Mouse (Mus musculus) hindbrain, embryonic 12.5 days (tissue): ENCODE measurements around the gene Plcb1. TPM values are rescaled to one million over a fixed set of nuclear protein-coding genes. Genes with fewer than 3 reads are reported as not detected.
A peak's percentile ranks its signal among the peaks of the same experiment; 100 is the strongest.

Experiments used
- ATAC-seq: fragments of 200-750 bp; cut with Nextera tagmentation; 2 replicates; pipeline ENCODE4 v1.8.0; 2017; ENCODE audit warnings: moderate TSS enrichment; ENCODE audit not compliant: low FRiP score
- H3K27ac ChIP-seq: fragments of 300-500 bp; sonication (generic); 2 replicates; pipeline ENCODE4 v1.5.1; 2016; ENCODE audit warnings: mild to moderate bottlenecking
- H3K27me3 ChIP-seq: fragments of 300-500 bp; sonication (generic); 2 replicates; pipeline ENCODE4 v1.6.1; 2016; ENCODE audit warnings: mild to moderate bottlenecking
- H3K36me3 ChIP-seq: fragments of 300-500 bp; sonication (generic); 2 replicates; pipeline ENCODE4 v1.6.1; 2016; ENCODE audit warnings: mild to moderate bottlenecking
- H3K4me1 ChIP-seq: fragments of 300-500 bp; sonication (generic); 2 replicates; pipeline ENCODE4 v1.6.1; 2016
- H3K4me2 ChIP-seq: fragments of 300-500 bp; sonication (generic); replicated peaks from 2 replicates; pipeline ENCODE4 v1.6.1; 2016; ENCODE audit warnings: mild to moderate bottlenecking
- H3K4me3 ChIP-seq: fragments of 300-500 bp; sonication (generic); 2 replicates; pipeline ENCODE4 v1.5.1; 2016; ENCODE audit warnings: mild to moderate bottlenecking
- H3K9ac ChIP-seq: fragments of 300-500 bp; sonication (generic); 2 replicates; pipeline ENCODE4 v1.6.1; 2016; ENCODE audit warnings: mild to moderate bottlenecking, moderate library complexity
- H3K9me3 ChIP-seq: fragments of 300-500 bp; sonication (generic); replicated peaks from 2 replicates; pipeline ENCODE4 v1.6.1; 2016; ENCODE audit warnings: mild to moderate bottlenecking
- WGBS: fragments of 180-500 bp; shearing (Covaris S2); methylation state at CpG from one replicate; pipeline ENCODE4 v1.1.7; 2016; 5-methylcytosine and 5-hydroxymethylcytosine counted together
- polyA plus RNA-seq: library from polyadenylated mRNA; unstranded; fragments of >200 nt; fragmentation: Nextera tagmentation; extraction: Ambion mirVana; gene quantifications from 2 replicates; pipeline ENCODE4 v1.2.1, GENCODE M21; 2016

Gene Plcb1
- polyA plus RNA-seq, 1 experiment from 2014 or later, result 20.6 TPM

DNA sequence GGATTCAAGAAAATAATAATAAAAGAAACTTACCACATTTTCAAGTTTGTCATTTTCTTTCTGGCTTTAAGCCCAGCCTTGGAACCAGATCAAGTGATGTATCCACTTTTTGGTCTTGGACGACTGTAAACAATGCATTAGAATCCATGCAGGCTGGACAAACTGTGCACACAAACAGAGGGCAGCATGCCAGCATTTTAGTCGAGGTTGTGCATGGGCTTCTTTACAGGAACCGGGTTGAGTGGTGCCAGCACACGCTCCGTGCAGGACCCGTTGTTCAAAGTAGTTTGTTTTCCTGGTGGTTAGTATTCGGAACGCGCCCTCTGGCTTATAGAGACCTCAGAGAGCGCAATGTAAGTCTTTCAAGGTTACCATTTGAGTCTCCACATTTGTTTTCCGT, 30.5 kb downstream of the Plcb1 start:
- 88% methylated on average over 11 of the region's 11 CpGs for WGBS
- ATAC-seq, result no peak
- Histone ChIP-seq H3K36me3 (no peaks in the 10 kb centered on the region), H3K27me3 (no peaks in the 10 kb centered on the region), H3K9me3 (no peaks in the 10 kb centered on the region), H3K27ac (no peak overlapping the region), H3K4me2 (no peak overlapping the region), H3K9ac (no peak overlapping the region), H3K4me1 (no peaks in the 10 kb centered on the region), H3K4me3 (no peak overlapping the region)

DNA sequence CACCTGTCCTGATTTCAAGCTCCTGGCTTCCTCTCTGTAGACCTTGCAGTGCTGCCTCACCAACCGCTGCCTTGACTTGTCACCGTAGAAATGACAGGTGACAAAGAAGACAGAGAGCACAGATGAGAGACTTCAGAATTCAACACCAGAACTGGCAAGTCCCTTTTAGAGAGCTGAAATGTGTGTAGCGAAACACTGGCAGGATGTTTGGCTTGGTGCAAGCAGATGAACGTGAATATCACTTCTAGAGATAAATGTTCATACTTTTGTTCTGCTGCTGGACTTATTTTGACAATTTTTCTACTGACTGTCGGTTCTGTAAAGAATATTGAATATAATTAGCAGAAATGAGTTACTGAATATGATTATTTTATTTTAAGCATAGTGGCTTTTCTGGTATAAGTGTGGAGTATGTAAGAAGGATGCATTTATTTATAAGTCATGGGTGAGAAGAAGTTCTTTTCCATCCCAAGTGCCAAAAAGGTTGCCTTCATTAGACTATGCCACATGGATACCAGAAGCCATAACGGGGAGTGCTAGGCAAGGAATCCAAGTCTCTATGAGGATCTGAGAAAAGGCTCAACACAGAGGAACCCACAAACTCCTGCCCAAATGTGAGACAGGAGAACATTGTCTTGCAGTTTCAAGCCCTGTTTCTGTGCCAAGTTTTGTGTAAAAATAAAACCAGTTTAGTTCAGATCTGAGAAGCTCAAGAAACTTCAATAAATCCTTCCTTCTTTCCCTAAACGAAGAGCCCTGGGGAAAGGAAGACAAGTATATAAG, 31.4 kb downstream of the Plcb1 start:
- H3K4me3 ChIP-seq, result no peak overlapping the region
- H3K36me3 ChIP-seq, result no peaks in the 10 kb centered on the region
- WGBS, result 87% methylated on average over 7 of the region's 7 CpGs
- H3K9me3 ChIP-seq, result no peaks in the 10 kb centered on the region
- ATAC-seq, result no peak
- no peaks in the 10 kb centered on the region for H3K4me1 ChIP-seq
- H3K4me2 ChIP-seq, result no peak overlapping the region
- H3K9ac ChIP-seq, result no peak overlapping the region
- no peaks in the 10 kb centered on the region for H3K27me3 ChIP-seq
- H3K27ac ChIP-seq, result no peak overlapping the region

DNA sequence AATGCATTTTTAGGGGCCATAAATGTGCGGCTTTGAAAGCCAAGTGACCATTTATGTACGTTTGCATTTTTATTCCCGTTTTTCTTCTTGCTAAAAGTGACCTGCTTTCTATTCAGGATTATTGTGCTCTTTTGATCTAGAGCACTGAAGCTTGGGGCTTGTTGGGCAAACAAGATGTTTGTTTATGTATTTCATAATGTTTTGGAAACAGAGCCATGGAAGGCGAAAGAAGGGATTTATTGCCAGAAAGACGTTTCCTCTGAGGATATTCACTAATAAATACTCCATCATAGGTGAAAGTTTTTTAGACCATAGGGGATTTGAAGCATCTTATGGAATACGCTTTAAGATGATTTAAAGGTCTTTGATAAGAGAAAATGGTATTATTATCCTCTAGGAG, 35.3 kb downstream of the Plcb1 start:
- Histone ChIP-seq H3K4me3 (no peak overlapping the region), H3K36me3 (no peaks in the 10 kb centered on the region), H3K27ac (no peak overlapping the region), H3K9ac (no peak overlapping the region), H3K4me1 (peaks cover 8% of the 10 kb centered on the region), H3K4me2 (no peak overlapping the region), H3K27me3 (no peaks in the 10 kb centered on the region), H3K9me3 (no peaks in the 10 kb centered on the region)
- ATAC-seq, result no peak
- WGBS, result 80% methylated on average over 6 of the region's 6 CpGs

GRCm38 (mm10) chr2:134825645-134826044, 39.8 kb downstream of the Plcb1 start:
- no peaks in the 10 kb centered on the region for H3K27me3 ChIP-seq
- no peak overlapping the region for H3K4me2 ChIP-seq
- no peak overlapping the region for H3K27ac ChIP-seq
- no peak overlapping the region for H3K9ac ChIP-seq
- WGBS, result 49% methylated on average over 7 of the region's 7 CpGs
- no peak overlapping the region for H3K4me3 ChIP-seq
- ATAC-seq, result no peak
- peaks cover 13% of the 10 kb centered on the region for H3K4me1 ChIP-seq
- no peaks in the 10 kb centered on the region for H3K9me3 ChIP-seq
- H3K36me3 ChIP-seq, result no peaks in the 10 kb centered on the region

DNA sequence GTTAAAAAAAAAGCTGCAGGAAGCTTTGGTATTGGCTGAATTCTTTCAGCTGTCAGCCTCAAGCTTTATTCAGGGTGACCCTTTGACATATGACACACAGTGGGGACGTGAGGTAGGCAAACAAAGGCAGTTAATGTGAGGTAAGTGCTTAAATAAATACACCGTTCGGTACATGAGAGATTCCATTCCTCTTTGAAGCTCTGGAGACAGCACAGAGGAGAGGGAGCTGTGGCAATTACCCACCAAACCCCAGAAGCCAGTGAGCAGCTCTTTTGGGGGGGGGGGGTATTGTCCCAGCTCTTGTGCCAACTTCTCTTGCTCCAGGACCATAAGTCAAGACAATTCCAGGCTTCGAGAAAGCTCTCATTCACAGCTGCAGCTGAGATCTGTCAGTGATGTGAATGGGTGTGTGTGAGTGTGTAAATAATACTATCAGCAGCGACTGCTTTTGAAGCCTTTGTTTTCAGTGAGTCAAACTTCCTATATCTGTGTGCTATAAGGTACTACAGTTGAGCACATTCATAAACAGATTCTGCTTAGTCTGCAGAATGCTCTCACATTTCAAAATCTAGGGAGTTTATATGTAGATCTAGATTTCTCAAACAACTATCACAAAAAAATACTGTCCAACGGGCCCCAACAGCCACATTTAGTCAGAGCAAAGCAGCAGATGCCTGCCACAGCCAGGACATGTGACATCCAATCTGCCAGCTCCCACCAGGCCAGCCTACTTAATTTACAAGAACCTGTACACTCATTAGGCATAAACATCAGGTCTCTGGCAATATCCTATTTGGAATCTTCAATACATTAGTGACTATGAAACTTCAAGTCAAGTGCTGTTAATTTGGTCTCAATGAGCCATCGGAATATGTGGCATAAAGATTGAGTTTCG, 40.5 kb downstream of the Plcb1 start:
- no peak overlapping the region for H3K9ac ChIP-seq
- no peak overlapping the region for H3K4me3 ChIP-seq
- H3K4me2 ChIP-seq, result no peak overlapping the region
- WGBS, result 40% methylated on average over 8 of the region's 8 CpGs
- H3K27ac ChIP-seq, result peak overlapping the region; percentile 46
- no peaks in the 10 kb centered on the region for H3K36me3 ChIP-seq
- H3K27me3 ChIP-seq, result no peaks in the 10 kb centered on the region
- peaks cover 13% of the 10 kb centered on the region for H3K4me1 ChIP-seq
- peak; percentile 32; the same call in 1 of the 2 replicates for ATAC-seq
- H3K9me3 ChIP-seq, result no peaks in the 10 kb centered on the region

GRCm38 (mm10) chr2:134827778-134828487, 42.1 kb downstream of the Plcb1 start:
- Histone ChIP-seq H3K4me2 (no peak overlapping the region), H3K27me3 (no peaks in the 10 kb centered on the region), H3K9me3 (no peaks in the 10 kb centered on the region), H3K4me1 (peaks cover 13% of the 10 kb centered on the region), H3K36me3 (no peaks in the 10 kb centered on the region), H3K27ac (no peak overlapping the region), H3K4me3 (no peak overlapping the region), H3K9ac (no peak overlapping the region)
- no peak for ATAC-seq
- 73% methylated on average over 3 of the region's 3 CpGs for WGBS

GRCm38 (mm10) chr2:134831861-134832260, 46.0 kb downstream of the Plcb1 start:
- Histone ChIP-seq H3K27me3 (no peaks in the 10 kb centered on the region), H3K36me3 (no peaks in the 10 kb centered on the region), H3K9me3 (no peaks in the 10 kb centered on the region), H3K4me2 (no peak overlapping the region), H3K27ac (no peak overlapping the region), H3K9ac (no peak overlapping the region), H3K4me1 (no peaks in the 10 kb centered on the region), H3K4me3 (no peak overlapping the region)
- 91% methylated on average over 7 of the region's 7 CpGs for WGBS
- ATAC-seq, result no peak

- Histone ChIP-seq H3K4me3 (no peak overlapping the region), H3K4me1 (no peaks in the 10 kb centered on the region), H3K9ac (no peak overlapping the region), H3K9me3 (no peaks in the 10 kb centered on the region), H3K27ac (no peak overlapping the region), H3K4me2 (no peak overlapping the region), H3K36me3 (no peaks in the 10 kb centered on the region), H3K27me3 (no peaks in the 10 kb centered on the region)
- no peak for ATAC-seq
- 70% methylated on average over 1 of the region's 1 CpGs for WGBS
These were observed 50.2 kb downstream of the Plcb1 start for GRCm38 (mm10) chr2:134836097-134836496.

DNA sequence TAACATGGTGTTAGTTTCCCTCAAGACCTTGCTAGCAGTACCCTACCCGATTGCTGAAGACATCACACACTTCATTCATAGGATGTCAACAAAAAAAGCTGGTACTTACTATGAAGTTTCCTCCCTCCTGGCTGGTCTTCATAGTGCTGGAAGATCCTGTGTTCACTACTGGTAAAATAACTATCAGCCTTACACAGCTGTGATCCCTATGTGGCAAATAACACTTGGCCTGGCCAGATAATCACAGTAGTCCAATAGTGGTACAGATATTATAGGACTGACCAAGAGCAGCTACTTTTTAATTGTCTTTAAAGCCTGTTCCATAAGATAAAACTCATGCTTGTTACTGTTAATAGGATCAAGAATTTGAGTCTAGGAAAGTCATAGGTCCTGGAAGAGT, 52.3 kb downstream of the Plcb1 start:
- H3K9me3 ChIP-seq, result no peaks in the 10 kb centered on the region
- H3K27me3 ChIP-seq, result no peaks in the 10 kb centered on the region
- H3K36me3 ChIP-seq, result no peaks in the 10 kb centered on the region
- H3K27ac ChIP-seq, result no peak overlapping the region
- no peaks in the 10 kb centered on the region for H3K4me1 ChIP-seq
- 91% methylated on average over 1 of the region's 1 CpGs for WGBS
- H3K4me2 ChIP-seq, result no peak overlapping the region
- no peak overlapping the region for H3K4me3 ChIP-seq
- ATAC-seq, result no peak
- no peak overlapping the region for H3K9ac ChIP-seq

- WGBS, result 76% methylated on average over 1 of the region's 1 CpGs
- Histone ChIP-seq H3K4me2 (no peak overlapping the region), H3K9me3 (no peaks in the 10 kb centered on the region), H3K4me3 (no peak overlapping the region), H3K27me3 (no peaks in the 10 kb centered on the region), H3K4me1 (no peaks in the 10 kb centered on the region), H3K36me3 (no peaks in the 10 kb centered on the region), H3K27ac (no peak overlapping the region), H3K9ac (no peak overlapping the region)
- no peak for ATAC-seq
These were observed 53.0 kb downstream of the Plcb1 start for GRCm38 (mm10) chr2:134838888-134839287.

DNA sequence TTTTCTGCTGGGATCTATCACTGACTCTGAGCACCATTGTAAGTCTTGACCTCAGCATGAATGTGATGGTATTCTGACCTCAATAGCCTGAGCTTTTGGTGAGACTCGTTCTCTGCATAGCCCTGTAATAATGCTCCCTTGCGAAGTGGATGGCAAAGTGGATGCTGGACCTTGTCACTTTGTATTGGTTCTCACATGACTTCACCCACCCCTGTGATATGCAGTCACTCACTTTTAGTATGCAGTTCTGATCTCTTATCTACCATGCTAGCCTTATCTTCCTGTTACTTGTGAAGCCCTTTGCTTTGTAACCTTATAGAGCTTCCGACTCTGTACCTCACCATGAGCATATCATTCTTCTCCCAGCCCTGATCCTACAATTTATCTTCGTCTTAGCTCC, 57.0 kb downstream of the Plcb1 start:
- Histone ChIP-seq H3K27me3 (no peaks in the 10 kb centered on the region), H3K4me3 (no peak overlapping the region), H3K27ac (no peak overlapping the region), H3K4me2 (no peak overlapping the region), H3K36me3 (no peaks in the 10 kb centered on the region), H3K9me3 (no peaks in the 10 kb centered on the region), H3K9ac (no peak overlapping the region), H3K4me1 (no peaks in the 10 kb centered on the region)
- WGBS, result 86% methylated on average over 4 of the region's 4 CpGs
- ATAC-seq, result no peak
